Mouse (Mus musculus) spleen, adult 2 months (tissue): Measurements from ENCODE around the gene Krtcap2.

Source experiments
- CTCF ChIP-seq: fragments of 200-500 bp; IDR thresholded peaks from 2 replicates; pipeline ENCODE4 v1.5.1; 2011; ENCODE audit warnings: mild to moderate bottlenecking, inconsistent platforms; ENCODE audit not compliant: insufficient read depth, insufficient read length, insufficient replicate concordance; ENCODE audit errors: extremely low read depth
- POLR2A ChIP-seq: fragments of 200-500 bp; IDR thresholded peaks from 2 replicates; pipeline ENCODE4 v1.6.1; 2011; ENCODE audit warnings: low read depth, low read length, inconsistent platforms

- TF ChIP-seq POLR2A = no peak
- TF ChIP-seq CTCF = no peak
Observed at GRCm38 (mm10) chr3:89276061-89276460, 30.3 kb downstream of the Krtcap2 start.
